Mouse (Mus musculus): ENCODE results near the gene Acot5.

GRCm38 (mm10) chr12:84025888-84026287 lies 43.2 kb upstream of the Acot5 start:
- TF ChIP-seq POLR2A (IDR thresholded peaks at IDR 0.05; ENCODE audit: control insufficient read depth, low read depth, low read length) (no peak), CTCF (IDR thresholded peaks at IDR 0.05; ENCODE audit: control insufficient read depth, insufficient read depth, insufficient replicate concordance, low read depth, low read length) (no peak)
